Mouse (Mus musculus) left cerebral cortex, adult 8-10 months (tissue): Measurements from ENCODE around the gene Rnf114. TPM values are rescaled to one million over a fixed set of nuclear protein-coding genes. Genes with fewer than 3 reads are reported as not detected.
A peak's percentile ranks its signal among the peaks of the same experiment; 100 is the strongest.

Source experiments
- DNase-seq, 2 experiments: peaks; one replicate each; pipeline ENCODE4 v3.0.0; 2022; ENCODE audit warnings: low spot score in 2 of 2
- total RNA-seq, 4 experiments: library from RNA; stranded (reverse); gene quantifications; 2 replicates each; pipeline ENCODE4 v1.2.4; 2022

Gene Rnf114
- total RNA-seq, 4 experiments from 2014 or later: 57.8 to 62.9 (median 60.1) TPM

DNA sequence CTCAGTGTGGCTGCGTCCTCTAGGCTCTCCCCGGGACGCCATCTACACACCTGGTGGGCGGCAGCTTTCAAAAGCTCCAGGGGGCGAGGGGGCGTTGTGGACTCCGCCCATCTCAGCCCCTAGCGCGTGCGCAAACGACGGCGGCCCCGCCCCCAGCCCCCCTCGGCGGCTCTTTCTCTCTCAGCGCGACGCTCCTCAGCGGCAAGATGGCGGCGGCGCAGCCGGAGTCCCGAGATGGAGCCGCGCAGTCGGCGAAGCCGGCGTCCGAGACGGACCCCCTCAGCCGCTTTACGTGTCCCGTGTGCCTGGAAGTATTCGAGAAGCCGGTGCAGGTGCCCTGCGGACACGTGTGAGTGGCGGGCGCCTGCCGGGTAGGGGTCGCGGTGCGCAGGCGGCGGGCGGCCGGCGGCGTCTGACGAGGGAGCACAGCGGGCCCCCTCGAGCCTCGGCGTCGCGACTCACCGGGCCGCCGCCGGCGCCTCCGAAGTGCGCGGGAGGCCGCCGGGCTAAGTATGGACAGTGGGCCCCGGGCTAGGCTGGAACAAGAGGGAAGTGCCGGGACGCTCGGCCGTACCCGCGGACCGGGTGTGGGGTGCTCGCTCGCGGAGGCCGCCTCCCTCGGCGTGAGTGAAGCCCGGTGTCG is 10.9 kb downstream of the Rnf114 start:
- peak; percentile 77 to 89 for DNase-seq

DNA sequence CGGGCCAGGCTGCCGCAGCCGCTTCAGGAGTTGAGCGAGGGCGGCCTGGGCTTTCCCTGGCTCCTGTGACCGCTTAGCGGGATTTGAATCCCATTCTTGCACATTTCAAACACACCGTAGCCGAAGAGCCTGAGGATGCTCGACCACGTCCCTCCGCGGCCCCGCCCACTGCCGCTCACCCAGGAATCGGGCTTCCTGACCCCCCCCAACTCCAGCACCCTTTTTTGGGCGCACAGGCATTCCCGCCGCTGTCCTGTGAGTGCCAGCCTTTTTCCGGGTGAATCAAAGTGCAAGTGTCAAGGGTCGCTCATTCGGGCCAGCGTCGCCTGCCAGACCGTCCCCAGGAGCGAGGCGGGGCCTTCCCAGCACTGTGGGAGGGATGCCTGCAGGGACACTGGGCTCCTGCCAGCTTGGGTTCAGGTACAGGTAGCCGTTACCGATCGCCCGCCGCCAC is 11.5 kb downstream of the Rnf114 start:
- DNase-seq: no peak

DNA sequence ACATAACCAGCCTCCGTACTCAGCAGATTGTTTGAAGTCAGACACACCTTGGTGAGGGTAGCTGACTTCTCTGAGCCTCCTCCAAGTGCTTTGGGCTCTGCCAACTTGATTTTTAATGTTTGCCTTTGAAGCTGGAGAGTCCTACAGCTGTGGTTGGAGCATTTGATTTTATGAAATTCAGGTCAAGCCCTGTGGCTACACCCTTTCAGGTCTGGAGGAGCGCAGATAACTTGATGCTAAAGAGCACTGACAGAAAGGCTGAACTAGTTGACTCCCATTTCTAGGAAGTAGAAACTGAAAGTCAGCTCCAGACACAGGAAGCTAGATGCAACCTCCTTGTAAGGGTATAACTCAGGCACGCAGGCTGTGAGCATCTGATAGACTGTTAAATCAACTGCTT is 12.7 kb downstream of the Rnf114 start:
- no peak for DNase-seq

DNA sequence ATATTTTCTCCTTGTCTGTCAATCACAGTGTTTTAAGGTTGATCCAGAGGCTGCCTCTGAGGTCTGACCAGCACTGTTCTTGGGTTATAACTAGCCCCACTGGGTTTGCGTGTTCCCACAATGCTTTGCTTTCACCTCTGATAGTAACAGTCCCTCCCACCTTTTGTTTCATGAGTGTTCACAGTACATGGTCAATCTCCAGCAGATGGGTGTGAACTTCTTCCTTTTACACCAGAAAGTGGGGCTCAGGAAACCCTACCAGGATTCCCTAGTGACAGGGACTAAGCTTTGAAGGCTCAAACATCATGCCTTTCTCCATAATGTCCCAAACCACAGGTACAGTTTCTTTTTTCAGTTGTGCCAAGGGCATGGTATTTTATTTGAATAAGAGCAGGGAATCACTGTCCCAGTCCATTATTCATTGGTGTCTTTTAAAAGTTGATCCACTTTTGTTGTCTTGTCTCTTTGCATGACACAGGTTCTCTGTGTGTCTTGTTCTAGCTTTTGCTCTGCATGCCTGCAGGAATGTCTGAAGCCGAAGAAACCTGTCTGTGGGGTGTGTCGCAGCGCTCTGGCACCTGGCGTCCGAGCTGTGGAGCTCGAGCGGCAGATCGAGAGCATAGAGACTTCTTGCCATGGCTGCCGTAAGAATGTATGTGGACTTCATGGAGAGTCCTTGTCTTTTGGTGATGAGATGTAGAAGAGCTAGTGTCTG is 14.3 kb downstream of the Rnf114 start:
- DNase-seq: no peak

DNA sequence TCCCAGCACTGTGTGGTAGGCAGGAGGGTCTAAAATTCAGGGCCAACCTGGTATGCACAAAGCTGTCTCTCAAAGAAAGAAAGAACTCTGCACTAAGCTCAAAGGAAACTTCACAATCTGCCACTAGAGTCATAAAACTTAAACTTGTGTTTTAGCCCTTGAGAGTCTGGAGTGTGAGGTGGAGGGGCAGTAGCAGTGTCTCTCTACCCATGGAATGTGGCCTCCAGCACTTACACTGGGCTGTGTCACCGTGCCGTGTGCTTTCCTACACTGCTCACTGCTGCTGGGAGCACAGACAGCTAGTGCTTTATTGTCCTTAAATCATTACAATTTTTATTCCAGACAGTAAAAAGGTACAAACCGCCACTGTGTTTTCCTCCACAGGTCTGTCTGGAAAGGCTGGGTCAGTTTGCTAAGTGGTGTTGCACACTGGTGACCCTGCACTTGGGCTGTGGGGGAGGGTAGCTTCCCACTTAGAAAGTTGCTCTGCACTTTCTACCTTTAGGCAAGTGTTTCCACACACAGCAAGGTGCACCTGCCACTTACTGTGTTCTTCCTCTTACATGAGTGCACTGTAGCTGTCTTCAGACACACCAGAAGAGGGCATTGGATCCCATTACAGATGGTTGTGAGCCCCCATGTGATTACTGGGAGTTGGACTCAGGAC is 15.4 kb downstream of the Rnf114 start:
- no peak for DNase-seq

DNA sequence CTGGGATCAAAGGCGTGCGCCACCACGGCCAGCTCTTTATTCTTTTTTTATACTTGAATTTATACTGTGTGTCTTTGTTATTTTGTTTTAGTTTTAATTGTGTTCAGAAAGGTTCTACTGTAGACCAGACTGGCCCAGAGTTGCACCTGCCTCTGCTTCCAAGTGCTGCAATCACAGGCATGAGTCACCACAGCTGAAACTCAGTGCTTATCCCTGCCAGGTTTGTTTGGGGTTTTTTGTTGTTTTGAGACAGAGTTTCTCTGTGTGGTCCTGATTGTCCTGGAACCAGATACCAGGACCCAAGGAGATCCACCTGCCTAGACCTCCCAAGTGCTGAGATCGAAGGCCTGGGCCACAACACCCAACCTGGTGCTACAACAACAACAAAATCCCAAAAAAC is 16.1 kb downstream of the Rnf114 start:
- no peak for DNase-seq

DNA sequence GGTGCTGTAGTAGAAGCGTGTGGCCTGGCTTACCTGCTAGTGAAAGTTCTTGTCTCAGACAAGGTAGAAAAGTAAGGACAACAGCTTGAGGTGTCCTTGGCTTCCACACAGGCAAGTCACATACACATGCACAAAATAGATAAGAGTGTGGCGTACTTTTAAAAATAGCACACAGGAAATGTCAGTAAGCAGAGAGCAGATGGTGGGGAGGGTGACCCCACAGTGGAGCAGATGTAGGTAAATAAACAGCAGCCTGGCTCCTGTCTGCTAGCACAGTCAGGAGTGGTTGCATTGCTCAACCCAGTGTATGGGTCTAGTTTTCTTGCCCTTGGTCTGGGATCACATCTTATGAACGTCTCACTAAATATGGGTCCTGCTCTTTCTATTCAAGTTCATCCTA is 18.0 kb downstream of the Rnf114 start:
- DNase-seq: no peak

DNA sequence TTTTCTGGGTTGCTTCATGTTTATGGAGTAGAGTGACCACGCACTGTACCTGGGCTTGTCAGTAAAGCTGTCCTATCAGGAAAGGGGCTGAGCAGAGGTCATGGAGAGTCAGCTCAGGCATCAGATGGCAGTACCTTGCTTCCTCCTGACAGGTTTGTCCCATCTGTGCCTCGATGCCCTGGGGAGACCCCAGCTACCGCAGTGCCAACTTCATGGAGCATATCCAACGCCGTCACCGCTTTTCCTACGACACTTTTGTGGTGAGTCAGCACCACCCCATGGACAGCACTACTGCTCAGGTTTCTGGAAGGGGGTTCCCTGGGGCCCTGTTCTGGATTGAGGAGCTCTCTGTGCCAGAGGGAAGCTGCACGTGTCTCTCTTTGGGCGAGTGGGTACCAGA is 19.9 kb downstream of the Rnf114 start:
- no peak for DNase-seq

DNA sequence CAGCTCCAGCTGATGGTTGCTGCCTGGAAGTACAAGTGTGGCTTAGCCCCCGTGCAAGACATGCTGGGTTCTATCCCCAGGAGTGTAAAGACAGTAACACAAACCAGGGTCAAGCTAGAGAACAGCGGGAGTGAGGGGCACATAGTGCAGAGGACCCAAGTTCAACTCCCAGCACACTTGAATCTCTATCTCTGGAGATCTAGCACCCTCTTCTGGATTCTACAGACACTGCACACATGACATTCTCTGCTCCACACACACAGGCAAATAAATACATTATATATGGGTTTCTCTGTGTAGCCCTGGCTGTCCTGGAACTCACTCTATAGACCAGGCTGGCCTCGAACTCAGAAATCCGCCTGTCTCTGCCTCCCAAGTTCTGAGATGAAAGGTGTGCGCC is 20.5 kb downstream of the Rnf114 start:
- no peak for DNase-seq

DNA sequence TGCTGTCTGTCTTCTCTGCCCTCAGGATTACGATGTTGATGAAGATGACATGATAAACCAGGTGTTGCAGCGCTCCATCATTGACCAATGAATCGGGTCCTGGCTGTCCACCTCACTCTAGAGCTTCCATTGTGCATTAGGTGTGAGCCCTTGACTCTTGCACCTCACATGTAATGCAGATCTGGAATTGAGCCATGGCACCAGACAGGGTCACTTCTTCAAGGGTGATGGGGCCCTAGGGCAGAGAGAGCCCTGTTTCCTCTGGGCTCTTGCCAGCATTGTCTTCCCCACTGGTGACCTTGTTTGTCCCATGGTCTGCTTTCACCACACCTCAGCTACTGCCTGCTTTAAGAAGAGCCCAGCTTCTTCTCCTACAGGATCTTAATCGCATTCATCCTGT is 22.2 kb downstream of the Rnf114 start:
- DNase-seq: no peak

DNA sequence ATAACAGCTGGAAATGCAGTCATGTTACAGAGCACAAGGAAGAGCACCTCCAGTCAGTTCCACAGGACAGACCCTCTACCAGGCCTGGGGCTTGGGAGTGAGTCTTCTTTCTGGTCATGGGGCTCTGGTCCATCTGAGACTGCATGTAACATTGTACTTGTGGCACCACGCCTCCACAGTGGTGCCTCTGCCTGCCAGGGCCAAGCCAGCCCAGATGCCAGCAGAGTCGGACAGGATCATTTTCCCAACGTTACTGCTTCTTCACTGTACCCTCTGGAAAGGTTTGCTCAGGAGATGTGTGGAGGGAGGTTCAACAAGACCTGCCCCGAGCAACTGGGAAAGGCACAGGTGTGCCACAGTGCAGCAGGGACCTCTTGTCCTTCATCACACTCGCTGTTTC is 23.2 kb downstream of the Rnf114 start:
- DNase-seq: no peak

DNA sequence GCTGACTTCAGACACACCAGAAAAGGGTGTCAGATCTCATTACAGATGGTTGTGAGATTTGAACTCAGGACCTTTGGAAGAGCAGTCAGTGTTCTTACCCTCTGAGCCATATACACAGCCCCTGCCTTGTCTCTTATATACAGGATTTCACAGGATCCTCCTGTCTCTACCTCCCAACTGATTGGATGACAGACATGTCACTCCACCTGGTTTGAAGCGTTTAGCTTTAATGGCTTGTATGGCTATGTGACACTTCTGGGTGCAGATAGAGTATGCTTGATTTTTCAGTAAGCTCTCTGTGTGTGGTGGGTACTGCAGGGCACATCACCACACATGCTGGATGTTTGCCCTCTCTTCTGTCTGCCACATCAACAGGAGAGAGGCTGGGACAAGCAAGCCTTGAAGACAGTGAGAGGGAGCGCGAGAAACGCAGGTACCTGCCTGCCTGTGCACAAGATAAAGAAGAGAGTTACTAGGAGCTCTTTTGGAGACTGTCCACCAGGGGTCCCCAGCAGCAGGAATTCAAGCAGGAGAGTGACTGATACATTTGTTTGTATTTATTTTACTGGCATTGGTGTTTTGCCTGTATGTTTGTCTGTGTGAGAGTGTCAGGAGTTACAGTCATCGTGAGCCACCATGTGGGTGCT is 27.3 kb downstream of the Rnf114 start:
- DNase-seq: no peak

DNA sequence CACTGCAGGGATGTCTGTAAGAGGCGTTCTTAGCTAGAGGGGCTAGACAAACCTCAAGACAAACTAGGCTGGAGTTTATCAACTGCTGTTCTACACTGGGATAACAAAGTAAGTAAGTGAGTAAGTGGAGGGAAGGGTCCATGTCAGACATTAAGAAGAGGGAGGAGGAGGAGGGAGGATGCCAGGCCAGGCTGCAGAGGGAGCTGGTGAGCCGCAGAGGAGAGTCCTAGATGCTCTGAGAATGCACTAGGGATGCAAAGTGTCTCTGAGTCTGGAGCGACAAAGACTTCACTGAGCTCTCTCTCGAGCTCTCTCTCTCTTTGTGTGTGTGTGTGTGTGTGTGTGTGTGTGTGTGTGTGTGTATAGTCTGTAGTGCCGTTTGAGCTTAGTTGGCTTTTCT is 35.8 kb downstream of the Rnf114 start:
- DNase-seq: no peak

DNA sequence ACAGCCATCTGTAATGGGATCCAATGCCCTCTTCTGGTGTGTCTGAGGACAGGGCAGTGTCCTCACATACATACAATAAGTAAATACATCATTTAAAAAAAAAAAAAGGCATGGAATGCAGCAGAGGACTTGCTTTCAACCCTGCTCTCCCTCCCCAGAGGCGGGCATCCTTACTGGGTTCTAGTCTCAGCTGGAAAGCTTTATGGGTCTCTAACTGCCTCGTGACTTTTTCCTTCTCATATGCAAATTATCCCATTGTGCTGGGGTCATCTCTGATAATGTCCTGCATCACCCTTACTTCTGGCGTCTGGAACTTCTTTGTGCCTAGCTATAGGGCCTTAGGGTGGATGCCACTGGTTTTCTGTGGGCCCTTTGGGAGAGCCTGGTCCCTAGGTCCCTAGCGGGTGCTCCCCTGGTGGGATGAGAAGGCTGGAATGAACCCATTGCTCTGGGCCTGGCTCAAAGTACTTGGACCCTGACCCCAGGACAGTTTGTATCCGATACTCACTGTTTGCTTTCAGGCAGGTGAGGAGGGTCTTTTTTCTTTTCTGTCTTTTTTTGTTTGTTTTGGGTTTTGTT is 37.6 kb downstream of the Rnf114 start:
- DNase-seq: no peak

DNA sequence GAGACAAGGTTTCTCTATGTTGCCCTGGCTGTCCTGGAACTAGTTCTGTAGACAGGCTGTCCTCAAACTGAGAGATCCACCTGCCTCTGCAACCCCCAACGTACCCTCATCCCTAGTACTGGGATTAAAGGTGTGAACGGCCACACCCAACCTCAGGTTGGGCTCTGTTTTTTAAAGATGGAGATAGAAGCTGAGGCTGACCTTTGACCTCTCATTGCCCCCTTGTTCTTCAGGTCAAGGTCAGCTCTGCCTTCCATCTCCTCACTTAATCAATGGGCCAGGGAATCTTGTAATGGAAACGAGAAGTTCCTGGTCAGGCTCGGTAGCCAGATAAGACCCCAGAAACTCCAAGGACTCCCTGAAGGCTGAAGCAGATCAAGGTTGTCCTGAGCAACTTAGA is 38.1 kb downstream of the Rnf114 start:
- DNase-seq: no peak

DNA sequence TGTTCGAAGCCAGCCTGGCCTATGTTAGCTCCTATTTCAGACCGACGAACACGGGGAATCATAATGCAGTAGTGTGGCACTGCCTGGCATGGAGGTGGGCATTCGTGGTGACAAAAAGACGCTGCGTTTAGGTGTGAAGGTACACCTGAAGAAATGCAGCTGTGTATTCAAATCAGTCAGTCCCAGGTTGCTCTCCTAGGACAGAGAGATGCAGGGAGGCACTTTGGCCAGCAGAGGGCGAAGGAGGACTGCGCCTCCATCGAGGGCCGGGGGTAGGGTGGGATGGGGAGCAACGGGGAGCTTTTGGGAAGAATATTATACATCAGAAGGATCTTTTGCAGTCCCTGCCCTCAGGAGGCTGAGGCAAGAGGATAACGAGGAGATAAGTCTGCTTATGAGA is 39.7 kb downstream of the Rnf114 start:
- DNase-seq: no peak

DNA sequence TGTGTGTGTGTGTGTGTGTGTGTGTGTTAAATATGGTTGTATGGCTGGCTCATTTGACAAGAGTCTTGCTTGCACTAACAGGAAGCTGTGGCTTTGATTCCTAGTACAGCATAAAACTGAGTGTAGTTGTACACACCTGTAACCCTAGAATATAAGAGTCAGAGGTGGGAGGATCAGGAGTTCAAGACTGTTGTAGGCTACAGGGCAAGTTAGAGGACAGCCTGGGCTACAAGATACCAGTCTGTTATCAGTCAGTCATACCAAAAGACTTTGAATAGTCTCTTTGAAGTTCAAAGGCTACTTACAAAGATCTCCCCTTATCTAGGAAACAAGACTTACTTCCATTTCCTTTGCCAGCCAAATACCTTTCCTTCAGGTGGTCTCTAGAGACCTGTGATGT is 41.4 kb downstream of the Rnf114 start:
- no peak for DNase-seq

DNA sequence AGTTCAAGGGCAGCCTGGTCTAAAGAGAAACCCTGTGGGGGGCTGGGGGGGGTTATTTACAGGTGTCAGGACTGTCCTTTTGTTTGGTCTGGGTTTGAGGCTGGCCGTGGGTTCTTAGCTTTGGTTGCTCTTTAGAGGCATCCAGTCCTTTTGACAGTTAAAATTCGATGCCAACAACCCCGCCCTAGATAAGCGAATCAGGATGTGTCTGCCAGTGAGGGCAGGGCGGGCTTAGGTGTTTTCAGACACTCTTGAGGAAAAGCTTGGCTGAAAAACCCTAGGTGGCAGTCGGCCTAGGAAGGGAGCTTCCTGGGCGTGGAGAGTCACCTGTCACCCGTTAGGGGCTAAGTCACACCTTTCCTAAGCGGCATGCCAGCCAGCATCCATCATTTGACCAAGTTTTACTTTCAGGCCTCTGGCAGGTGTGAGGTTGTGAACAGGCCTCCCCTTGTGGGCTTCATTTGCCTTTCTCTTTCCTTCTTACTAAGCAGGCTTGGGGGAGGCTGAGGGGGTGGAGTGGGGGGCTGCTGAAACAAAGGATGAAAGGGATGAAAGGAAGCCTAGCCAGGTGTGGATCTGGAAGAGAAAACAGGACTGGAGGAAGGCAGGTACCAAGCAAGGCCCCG is 44.0 kb downstream of the Rnf114 start:
- DNase-seq: no peak

DNA sequence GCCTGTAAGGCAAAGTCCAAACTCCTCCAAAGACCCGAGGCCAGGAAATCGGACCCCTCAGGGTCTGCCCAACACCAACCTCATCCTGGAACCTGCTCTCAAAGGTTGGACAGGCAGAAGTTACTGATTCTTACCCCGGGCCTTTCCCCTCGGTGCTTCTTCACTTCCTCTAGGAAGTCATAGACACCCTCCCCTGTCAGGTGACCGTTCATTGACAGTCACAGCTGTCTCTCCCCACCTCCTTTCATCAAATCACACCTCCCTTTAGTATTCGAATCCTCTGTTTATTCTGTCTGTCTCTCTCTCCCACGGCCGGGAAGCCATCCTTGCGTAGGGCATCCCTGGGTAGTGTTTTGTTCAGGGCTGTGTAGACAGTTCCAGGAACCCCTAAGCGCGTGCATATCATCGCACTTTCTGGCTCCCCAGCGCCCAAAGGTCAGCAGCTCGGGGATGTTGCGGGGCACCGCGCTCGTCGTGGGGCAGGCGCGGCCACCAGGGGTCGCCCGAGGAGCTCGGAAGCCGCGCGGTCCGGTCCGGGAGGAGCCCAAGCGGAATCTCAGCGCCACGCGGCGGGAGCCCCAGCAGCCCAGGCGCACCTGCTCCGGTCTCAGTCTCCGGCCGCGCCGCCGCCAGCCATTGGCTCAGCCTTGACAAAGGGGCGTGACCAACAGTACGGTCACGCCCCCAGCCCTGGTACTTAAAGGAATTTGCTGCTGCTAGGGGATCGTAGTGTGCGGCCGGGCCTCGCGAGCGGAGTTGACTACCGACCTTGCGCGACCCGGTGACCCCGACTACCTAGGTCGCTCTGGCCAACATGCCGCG is 45.2 kb downstream of the Rnf114 start, which contains the start of gene Snai1:
Gene Snai1 (plus strand): TSS at position 720 of the 822 bp plus-strand sequence.
- peak; percentile 60 to 74 for DNase-seq

DNA sequence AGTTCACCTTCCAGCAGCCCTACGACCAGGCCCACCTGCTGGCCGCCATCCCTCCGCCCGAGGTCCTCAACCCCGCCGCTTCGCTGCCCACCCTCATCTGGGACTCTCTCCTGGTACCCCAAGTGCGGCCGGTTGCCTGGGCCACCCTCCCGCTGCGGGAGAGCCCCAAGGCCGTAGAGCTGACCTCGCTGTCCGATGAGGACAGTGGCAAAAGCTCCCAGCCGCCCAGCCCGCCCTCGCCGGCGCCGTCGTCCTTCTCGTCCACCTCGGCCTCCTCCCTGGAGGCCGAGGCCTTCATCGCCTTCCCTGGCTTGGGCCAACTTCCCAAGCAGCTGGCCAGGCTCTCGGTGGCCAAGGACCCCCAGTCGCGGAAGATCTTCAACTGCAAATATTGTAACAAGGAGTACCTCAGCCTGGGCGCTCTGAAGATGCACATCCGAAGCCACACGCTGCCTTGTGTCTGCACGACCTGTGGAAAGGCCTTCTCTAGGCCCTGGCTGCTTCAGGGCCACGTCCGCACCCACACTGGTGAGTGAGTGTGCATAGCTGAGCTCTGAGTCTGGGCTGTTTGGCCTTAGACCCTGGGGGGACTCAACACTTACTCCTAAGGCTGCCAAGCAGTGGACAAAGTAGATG is 46.3 kb downstream of the Rnf114 start:
- no peak for DNase-seq
